In the genomic region with DNA sequence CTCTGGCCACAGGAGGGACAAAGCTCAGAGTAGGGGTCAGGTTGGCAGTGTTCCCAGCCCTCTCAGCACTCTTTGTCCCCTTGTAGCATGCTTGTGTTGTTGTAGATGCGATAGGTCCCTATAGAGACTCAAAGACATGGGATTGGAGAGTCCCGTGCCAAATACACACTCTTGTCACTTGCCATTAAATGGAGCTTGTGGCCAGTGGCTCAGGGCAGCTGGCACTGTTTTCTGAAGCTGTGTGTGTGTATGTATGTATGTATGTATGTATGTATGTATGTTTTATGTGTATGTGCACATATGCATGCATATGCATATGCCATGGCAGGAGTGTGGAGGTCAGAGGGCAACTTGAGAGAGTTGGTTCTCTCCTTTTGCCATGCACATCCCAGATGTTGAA, we compare ENCODE assay signal across 26 mouse cellular contexts. TPM values are rescaled to one million over a fixed set of nuclear protein-coding genes. Genes with fewer than 3 reads are reported as not detected.
DNase-seq lines count a peak whose midpoint lies in the region; ATAC-seq lines count a peak whose summit lies in the region.
"Had no signal": no experiment of that assay in that cellular context is flagged by ENCODE, and none has a peak within 500 bp of the region (broad histone marks: within the 10 kb centered on the region; RNA-seq: fewer than 3 reads in every experiment).

No protein-coding gene starts in this region.

- no peaks in the 10 kb centered on the region for H3K9me3 ChIP-seq in liver, embryonic 13.5 days (replicated peaks)
- no peaks in the 10 kb centered on the region for H3K9me3 ChIP-seq in liver, embryonic 11.5 days (ENCODE audit: control insufficient read depth, low read length)
- H3K9me3 ChIP-seq in liver, embryonic 16.5 days (replicated peaks; ENCODE audit: control insufficient read depth, low read length): no peaks in the 10 kb centered on the region
- H3K9me3 ChIP-seq: embryonic facial prominence, embryonic 12.5 days; embryonic facial prominence, embryonic 15.5 days; heart, embryonic 12.5 days; heart, embryonic 15.5 days; hindbrain, embryonic 10.5 days; hindbrain, embryonic 13.5 days had no signal

- DNase-seq in cerebellum, adult 9-10 months: peak; percentile 30
- no peak for DNase-seq in cerebellum, adult 9-11 months
- no peak for DNase-seq in liver, embryonic 13.5 days
- DNase-seq in liver, embryonic 11.5 days (ENCODE audit: low spot score): no peak
- DNase-seq in urinary bladder, postnatal 25 days (ENCODE audit: low spot score): no peak
- DNase-seq: adrenal gland, adult 8-10 months; adrenal gland, postnatal 25 days; cerebellum, adult 11-12 months; cerebellum, adult 8-10 months; cerebellum, postnatal 25 days; forebrain, postnatal 0 days; gastrocnemius, adult 2 months; gastrocnemius, postnatal 14 days; heart, adult 18-20 months; heart, postnatal 10 days; heart, postnatal 36 days had no signal

- peaks cover 83% of the 10 kb centered on the region for H3K4me1 ChIP-seq in liver, embryonic 13.5 days (replicated peaks)
- H3K4me1 ChIP-seq in liver, embryonic 11.5 days (replicated peaks; ENCODE audit: control insufficient read depth, insufficient read depth, low read length): peaks cover 27% of the 10 kb centered on the region
- H3K4me1 ChIP-seq in liver, embryonic 16.5 days (ENCODE audit: control insufficient read depth, low read depth, low read length): peaks cover 28% of the 10 kb centered on the region

- no peaks in the 10 kb centered on the region for H3K27me3 ChIP-seq in liver, embryonic 13.5 days
- no peaks in the 10 kb centered on the region for H3K27me3 ChIP-seq in liver, embryonic 11.5 days (replicated peaks; ENCODE audit: control insufficient read depth, insufficient read depth, low read length)
- H3K27me3 ChIP-seq in liver, embryonic 16.5 days (ENCODE audit: control insufficient read depth, insufficient read depth, low read depth, low read length): no peaks in the 10 kb centered on the region
- H3K27me3 ChIP-seq: embryonic facial prominence, embryonic 15.5 days had no signal

- H3K4me2 ChIP-seq in liver, embryonic 13.5 days: peak overlapping the region; percentile 15
- no peak overlapping the region for H3K4me2 ChIP-seq in liver, embryonic 11.5 days
- H3K4me2 ChIP-seq in liver, embryonic 16.5 days (ENCODE audit: low read depth, low read length): 0 out of 2 replicates have a peak overlapping the region, but pooled peaks have one; percentile 4
- H3K4me2 ChIP-seq: embryonic facial prominence, embryonic 12.5 days; embryonic facial prominence, embryonic 15.5 days; heart, embryonic 12.5 days; heart, embryonic 15.5 days; hindbrain, embryonic 13.5 days had no signal

- H3K9ac ChIP-seq in liver, embryonic 13.5 days: no peak overlapping the region
- H3K9ac ChIP-seq in liver, embryonic 11.5 days (ENCODE audit: low read depth, low read length): no peak overlapping the region
- peak overlapping the region; percentile 9; the same call in 1 of the 2 replicates for H3K9ac ChIP-seq in liver, embryonic 16.5 days (ENCODE audit: low read depth, low read length)
- H3K9ac ChIP-seq: embryonic facial prominence, embryonic 12.5 days; embryonic facial prominence, embryonic 15.5 days; forebrain, postnatal 0 days; heart, embryonic 12.5 days; heart, embryonic 15.5 days; hindbrain, embryonic 13.5 days had no signal

- 73% methylated on average over 2 of the region's 2 CpGs for WGBS in liver, embryonic 13.5 days (ENCODE audit: insufficient replicate concordance)
- WGBS in liver, embryonic 11.5 days: 88% methylated on average over 2 of the region's 2 CpGs
- WGBS in liver, embryonic 16.5 days (ENCODE audit: insufficient replicate concordance): 64% methylated on average over 2 of the region's 2 CpGs

- no peak for ATAC-seq in liver, embryonic 13.5 days (ENCODE audit: low read depth)
- ATAC-seq in liver, embryonic 11.5 days (replicated peaks; ENCODE audit: low FRiP score): no peak
- no peak for ATAC-seq in liver, embryonic 16.5 days (ENCODE audit: low read depth)
- ATAC-seq: activated CD4-positive, CD25-positive, alpha-beta regulatory T cell, adult 4 months; forebrain, embryonic 14.5 days; hindbrain, embryonic 16.5 days had no signal

- no peak overlapping the region for H3K27ac ChIP-seq in liver, embryonic 13.5 days
- H3K27ac ChIP-seq in liver, embryonic 11.5 days (ENCODE audit: low read depth, low read length): no peak overlapping the region
- no peak overlapping the region for H3K27ac ChIP-seq in liver, embryonic 16.5 days (ENCODE audit: low read length)
- H3K27ac ChIP-seq: embryonic facial prominence, embryonic 12.5 days; embryonic facial prominence, embryonic 15.5 days; gastrocnemius, adult 2 months; heart, embryonic 15.5 days; hindbrain, embryonic 10.5 days; hindbrain, embryonic 13.5 days had no signal

- H3K4me3 ChIP-seq in liver, embryonic 13.5 days (replicated peaks): no peak overlapping the region
- no peak overlapping the region for H3K4me3 ChIP-seq in liver, embryonic 11.5 days (ENCODE audit: low read depth, low read length)
- no peak overlapping the region for H3K4me3 ChIP-seq in liver, embryonic 16.5 days (ENCODE audit: low read depth, low read length)
- H3K4me3 ChIP-seq: embryonic facial prominence, embryonic 12.5 days; embryonic facial prominence, embryonic 15.5 days; gastrocnemius, adult 2 months; heart, embryonic 12.5 days; heart, embryonic 15.5 days; hindbrain, embryonic 10.5 days; hindbrain, embryonic 13.5 days had no signal

- peaks cover 44% of the 10 kb centered on the region for H3K36me3 ChIP-seq in liver, embryonic 13.5 days
- H3K36me3 ChIP-seq in liver, embryonic 11.5 days (ENCODE audit: control insufficient read depth, insufficient read depth, low read length): no peaks in the 10 kb centered on the region
- H3K36me3 ChIP-seq in liver, embryonic 16.5 days (ENCODE audit: control insufficient read depth, insufficient read depth): no peaks in the 10 kb centered on the region; the same call in 1 of the 2 replicates
- H3K36me3 ChIP-seq: embryonic facial prominence, embryonic 12.5 days; embryonic facial prominence, embryonic 15.5 days; heart, embryonic 12.5 days; heart, embryonic 15.5 days; hindbrain, embryonic 10.5 days; hindbrain, embryonic 13.5 days had no signal

RNA-seq across cellular contexts. Expression of a gene that starts 10.9 kb away (rescaled TPM):
- 78.5 and 81.3 TPM in 2 replicates for polyA plus RNA-seq in liver, embryonic 13.5 days (2015; fragmentation: Nextera tagmentation; extraction: Ambion mirVana)
- 86.4 and 93.9 TPM in 2 replicates for polyA plus RNA-seq in liver, embryonic 11.5 days (2014; fragmentation: Nextera tagmentation; extraction: Ambion mirVana)
- 128 and 142 TPM in 2 replicates for polyA plus RNA-seq in liver, embryonic 16.5 days (2015; fragmentation: Nextera tagmentation; extraction: Ambion mirVana)

RNA-seq across cellular contexts. Expression of a gene that starts 20.1 kb away (rescaled TPM):
- 13.1 and 14.8 TPM in 2 replicates for polyA plus RNA-seq in liver, embryonic 13.5 days (2015; fragmentation: Nextera tagmentation; extraction: Ambion mirVana)
- polyA plus RNA-seq in liver, embryonic 11.5 days (2014; fragmentation: Nextera tagmentation; extraction: Ambion mirVana): 33.8 and 33.9 TPM in 2 replicates
- polyA plus RNA-seq in liver, embryonic 16.5 days (2015; fragmentation: Nextera tagmentation; extraction: Ambion mirVana): 17.3 and 22.5 TPM in 2 replicates

RNA-seq across cellular contexts. Expression of a gene that starts 25.7 kb away (rescaled TPM):
- 4.2 and 4.9 TPM in 2 replicates for polyA plus RNA-seq in liver, embryonic 13.5 days (2015; fragmentation: Nextera tagmentation; extraction: Ambion mirVana)
- polyA plus RNA-seq in liver, embryonic 11.5 days (2014; fragmentation: Nextera tagmentation; extraction: Ambion mirVana): 5.7 and 6.4 TPM in 2 replicates
- 7.2 and 7.6 TPM in 2 replicates for polyA plus RNA-seq in liver, embryonic 16.5 days (2015; fragmentation: Nextera tagmentation; extraction: Ambion mirVana)
